Mouse (Mus musculus): Measurements from ENCODE around the gene Fabp1.

Fabp1 gene

GRCm38 (mm10) chr6:71199612-71200011 is at the start of gene Fabp1:
Gene Fabp1 (plus strand): TSS chr6:71199827.
- no peak for DNase-seq

GRCm38 (mm10) chr6:71151098-71151497 is 48.5 kb upstream of the Fabp1 start:
- DNase-seq: no peak

- no peak for DNase-seq
Measured at GRCm38 (mm10) chr6:71153486-71153885, 46.1 kb upstream of the Fabp1 start.

- DNase-seq: no peak
Measured at GRCm38 (mm10) chr6:71154861-71155260, 44.8 kb upstream of the Fabp1 start.

GRCm38 (mm10) chr6:71156674-71157326 is 42.8 kb upstream of the Fabp1 start:
- DNase-seq: no peak

GRCm38 (mm10) chr6:71161290-71161689 is 38.3 kb upstream of the Fabp1 start:
- DNase-seq: no peak

- peak; percentile 30 for DNase-seq
Measured at GRCm38 (mm10) chr6:71162269-71162668, 37.4 kb upstream of the Fabp1 start.

GRCm38 (mm10) chr6:71164394-71164793 is 35.2 kb upstream of the Fabp1 start:
- peak; percentile 34 for DNase-seq

- DNase-seq: peak; percentile 35
Measured at GRCm38 (mm10) chr6:71166551-71167169, 33.0 kb upstream of the Fabp1 start.

GRCm38 (mm10) chr6:71172812-71173580 is 26.6 kb upstream of the Fabp1 start:
- no peak for DNase-seq

- no peak for DNase-seq
Measured at GRCm38 (mm10) chr6:71180596-71180995, 19.0 kb upstream of the Fabp1 start.

- DNase-seq: no peak
Measured at GRCm38 (mm10) chr6:71184941-71185604, 14.6 kb upstream of the Fabp1 start.

- DNase-seq: no peak
Measured at GRCm38 (mm10) chr6:71189578-71189977, 10.0 kb upstream of the Fabp1 start.

GRCm38 (mm10) chr6:71190501-71190900 is 9.1 kb upstream of the Fabp1 start:
- no peak for DNase-seq

GRCm38 (mm10) chr6:71193151-71193740 is 6.4 kb upstream of the Fabp1 start:
- no peak for DNase-seq

- DNase-seq: no peak
Measured at GRCm38 (mm10) chr6:71196107-71196506, 3.5 kb upstream of the Fabp1 start.

- no peak for DNase-seq
Measured at GRCm38 (mm10) chr6:71197636-71198535, 1.7 kb upstream of the Fabp1 start.

GRCm38 (mm10) chr6:71201925-71202324 is 2.3 kb downstream of the Fabp1 start:
- no peak for DNase-seq

- no peak for DNase-seq
Measured at GRCm38 (mm10) chr6:71203674-71204073, 4.0 kb downstream of the Fabp1 start.

- no peak for DNase-seq
Measured at GRCm38 (mm10) chr6:71204166-71204565, 4.5 kb downstream of the Fabp1 start.

- DNase-seq: no peak
Measured at GRCm38 (mm10) chr6:71208691-71209090, 9.1 kb downstream of the Fabp1 start.

GRCm38 (mm10) chr6:71211917-71212316 is 12.3 kb downstream of the Fabp1 start:
- no peak for DNase-seq

All from kidney, postnatal 14 days (tissue).